Mouse (Mus musculus): ENCODE data around the gene F2. TPM values are rescaled to one million over a fixed set of nuclear protein-coding genes. Genes with fewer than 3 reads are reported as not detected.
"Not testable (repeated sequence)": the region's sequence is repeated elsewhere in the genome, so short reads cannot be mapped to it uniquely, and the experiment has no call there.

The F2 gene
- total RNA-seq, 2 experiments from 2014 or later, result 0.18 TPM; not detected in 1

- DNase-seq (ENCODE audit: low spot score in 2 of 2); intact Hi-C loops (cut with DNase I): not testable (repeated sequence)
Observed at GRCm38 (mm10) chr2:91609370-91609769, 26.8 kb downstream of the F2 start.

- intact Hi-C loops (cut with DNase I), result loop anchor here (5.0 kb wide), 1 partner anchor 35 kb away; no protein-coding TSS in a partner anchor
- no peak for DNase-seq (ENCODE audit: low spot score in 2 of 2)
Observed at GRCm38 (mm10) chr2:91602389-91602788, 33.8 kb downstream of the F2 start.

GRCm38 (mm10) chr2:91600475-91600874 is 35.7 kb downstream of the F2 start:
- intact Hi-C loops (cut with DNase I), result loop anchor here (5.0 kb wide), 1 partner anchor 33 kb away; no protein-coding TSS in a partner anchor
- peak; percentile 28 to 50 for DNase-seq (ENCODE audit: low spot score in 2 of 2)

- intact Hi-C loops (cut with DNase I), result loop anchor here (10.0 kb wide), 1 partner anchor 421 kb away; no protein-coding TSS in a partner anchor
- DNase-seq (ENCODE audit: low spot score in 2 of 2), result no peak
Observed at GRCm38 (mm10) chr2:91586242-91586641, 50.0 kb downstream of the F2 start.

- intact Hi-C loops (cut with DNase I), result loop anchor here (10.0 kb wide), 1 partner anchor 416 kb away; no protein-coding TSS in a partner anchor
- peak; percentile 30 to 32 for DNase-seq (ENCODE audit: low spot score in 2 of 2)
Observed at GRCm38 (mm10) chr2:91580894-91581293, 55.3 kb downstream of the F2 start.

Other genes with a start within 250 kb of the F2 start
- 10 to 100 TPM; 84.7 to 89.4 TPM for gene 1110051M20Rik, start 191.7 kb downstream of the F2 start, total RNA-seq (2021)
- 10 to 100 TPM; 27.2 to 28.2 TPM for gene Lrp4, start 178.9 kb downstream of the F2 start, total RNA-seq (2021)
- gene Ckap5, start 109.7 kb downstream of the F2 start, total RNA-seq (2021), result 100 to 1,000 TPM; 119 to 124 TPM
- gene Zfp408, start 13.4 kb upstream of the F2 start, total RNA-seq (2021), result 10 to 100 TPM; 11.1 to 13.3 TPM
- 10 to 100 TPM; 80.3 to 88.9 TPM for gene Arhgap1, start 13.4 kb upstream of the F2 start, total RNA-seq (2021)
- gene Atg13, start 74.2 kb upstream of the F2 start, total RNA-seq (2021), result 10 to 100 TPM; 73.5 to 74.6 TPM
- 1 to 10 TPM; 6.5 to 8.3 TPM for gene Harbi1, start 74.4 kb upstream of the F2 start, total RNA-seq (2021)
- gene Ambra1, start 93.7 kb upstream of the F2 start, total RNA-seq (2021), result 10 to 100 TPM; 51.9 to 54.3 TPM